Mouse (Mus musculus): ENCODE data around the gene Zp2.
A peak's percentile ranks its signal among the peaks of the same experiment; 100 is the strongest.

Zp2 gene

GRCm38 (mm10) chr7:120145191-120145590, at the start of gene Zp2:
TSS of gene Zp2 (minus strand) at chr7:120145291.
- no peak for DNase-seq (ENCODE audit: low spot score)

- DNase-seq (ENCODE audit: low spot score), result no peak
Measured at GRCm38 (mm10) chr7:120192816-120193215, 47.7 kb upstream of the Zp2 start.

- no peak for DNase-seq (ENCODE audit: low spot score)
Measured at GRCm38 (mm10) chr7:120192207-120192606, 47.1 kb upstream of the Zp2 start.

- no peak for DNase-seq (ENCODE audit: low spot score)
Measured at GRCm38 (mm10) chr7:120190150-120190665, 45.1 kb upstream of the Zp2 start.

GRCm38 (mm10) chr7:120189369-120190149, 44.5 kb upstream of the Zp2 start:
- DNase-seq (ENCODE audit: low spot score), result no peak

GRCm38 (mm10) chr7:120188946-120189345, 43.9 kb upstream of the Zp2 start:
- DNase-seq (ENCODE audit: low spot score), result no peak

GRCm38 (mm10) chr7:120182891-120183290, 37.8 kb upstream of the Zp2 start:
- no peak for DNase-seq (ENCODE audit: low spot score)

GRCm38 (mm10) chr7:120181401-120182230, 36.5 kb upstream of the Zp2 start:
- no peak for DNase-seq (ENCODE audit: low spot score)

- no peak for DNase-seq (ENCODE audit: low spot score)
Measured at GRCm38 (mm10) chr7:120180547-120180946, 35.5 kb upstream of the Zp2 start.

GRCm38 (mm10) chr7:120178935-120179334, 33.8 kb upstream of the Zp2 start:
- no peak for DNase-seq (ENCODE audit: low spot score)

- DNase-seq (ENCODE audit: low spot score), result no peak
Measured at GRCm38 (mm10) chr7:120177611-120178010, 32.5 kb upstream of the Zp2 start.

- no peak for DNase-seq (ENCODE audit: low spot score)
Measured at GRCm38 (mm10) chr7:120174723-120175504, 29.8 kb upstream of the Zp2 start.

GRCm38 (mm10) chr7:120173603-120174244, 28.6 kb upstream of the Zp2 start, which contains the start of gene Anks4b:
TSS of gene Anks4b (plus strand) at chr7:120173858.
- no peak for DNase-seq (ENCODE audit: low spot score)

- DNase-seq (ENCODE audit: low spot score), result no peak
Measured at GRCm38 (mm10) chr7:120172188-120172700, 27.2 kb upstream of the Zp2 start.

GRCm38 (mm10) chr7:120163581-120164251, 18.6 kb upstream of the Zp2 start:
- DNase-seq (ENCODE audit: low spot score), result no peak

- DNase-seq (ENCODE audit: low spot score), result peak; percentile 7
Measured at GRCm38 (mm10) chr7:120158121-120158613, 13.1 kb upstream of the Zp2 start.

GRCm38 (mm10) chr7:120157575-120158061, 12.5 kb upstream of the Zp2 start:
- peak; percentile 27 for DNase-seq (ENCODE audit: low spot score)

GRCm38 (mm10) chr7:120156841-120157409, 11.8 kb upstream of the Zp2 start:
- peak; percentile 37 for DNase-seq (ENCODE audit: low spot score)

- DNase-seq (ENCODE audit: low spot score), result no peak
Measured at GRCm38 (mm10) chr7:120150898-120151297, 5.8 kb upstream of the Zp2 start.

- DNase-seq (ENCODE audit: low spot score), result peak; percentile 79
Measured at GRCm38 (mm10) chr7:120150257-120150656, 5.2 kb upstream of the Zp2 start.

All from embryo, embryonic 10.5 days (tissue).